Mouse (Mus musculus): ENCODE measurements around the gene Glis3.

GRCm38 (mm10) chr19:28546933-28547332 lies 132.9 kb downstream of the Glis3 start:
- TF ChIP-seq CTCF (IDR thresholded peaks at IDR 0.05; ENCODE audit: low read depth), result peak; percentile 44
- no peak for TF ChIP-seq EP300 (IDR thresholded peaks at IDR 0.05; ENCODE audit: low read depth)

All from liver, embryonic 14.5 days (tissue).